Mouse (Mus musculus): ENCODE results near the gene Camk2n1. TPM values are rescaled to one million over a fixed set of nuclear protein-coding genes. Genes with fewer than 3 reads are reported as not detected.

The Camk2n1 gene
- polyA plus RNA-seq, 1 experiment from 2014 or later, result 5.5 TPM

- H3K9me3 ChIP-seq, result no peaks in the 10 kb centered on the region
- no peak overlapping the region for H3K27ac ChIP-seq
- no peak overlapping the region for H3K4me3 ChIP-seq (replicated peaks)
- no peak overlapping the region for H3K9ac ChIP-seq
- H3K4me1 ChIP-seq (replicated peaks), result 0 out of 2 replicates have a peak, but pooled peaks cover 5% of the 10 kb centered on the region
- WGBS, result 60% methylated on average over 8 of the region's 8 CpGs
- no peaks in the 10 kb centered on the region for H3K36me3 ChIP-seq
- H3K4me2 ChIP-seq (replicated peaks), result no peak overlapping the region
- ATAC-seq, result no peak
- no peaks in the 10 kb centered on the region for H3K27me3 ChIP-seq (replicated peaks)
Measured at GRCm38 (mm10) chr4:138482721-138483120, 28.6 kb downstream of the Camk2n1 start.

- Histone ChIP-seq H3K4me2 (replicated peaks) (no peak overlapping the region), H3K36me3 (no peaks in the 10 kb centered on the region)
- WGBS, result 72% methylated on average over 8 of the region's 8 CpGs
Measured at GRCm38 (mm10) chr4:138488241-138488640, 34.1 kb downstream of the Camk2n1 start.

GRCm38 (mm10) chr4:138491088-138491487 lies 37.0 kb downstream of the Camk2n1 start:
- H3K9me3 ChIP-seq, result no peaks in the 10 kb centered on the region
- peaks cover 28% of the 10 kb centered on the region for H3K4me1 ChIP-seq (replicated peaks)
- H3K4me3 ChIP-seq (replicated peaks), result no peak overlapping the region
- no peak overlapping the region for H3K9ac ChIP-seq
- H3K36me3 ChIP-seq, result no peaks in the 10 kb centered on the region
- no peak overlapping the region for H3K4me2 ChIP-seq (replicated peaks)
- no peak overlapping the region for H3K27ac ChIP-seq
- H3K27me3 ChIP-seq (replicated peaks), result no peaks in the 10 kb centered on the region
- 72% methylated on average over 4 of the region's 4 CpGs for WGBS
- no peak for ATAC-seq

More at GRCm38 (mm10) chr4:138488241-138488640, 34.1 kb downstream of the Camk2n1 start:
- Histone ChIP-seq H3K27ac (no peak overlapping the region), H3K4me3 (replicated peaks) (no peak overlapping the region), H3K9ac (no peak overlapping the region), H3K9me3 (no peaks in the 10 kb centered on the region), H3K27me3 (replicated peaks) (no peaks in the 10 kb centered on the region), H3K4me1 (replicated peaks) (peaks cover 6% of the 10 kb centered on the region; the same call in 1 of the 2 replicates)
- ATAC-seq, result no peak

- Histone ChIP-seq H3K27ac (no peak overlapping the region), H3K4me1 (replicated peaks) (peaks cover 34% of the 10 kb centered on the region), H3K27me3 (replicated peaks) (no peaks in the 10 kb centered on the region), H3K4me2 (replicated peaks) (no peak overlapping the region), H3K4me3 (replicated peaks) (no peak overlapping the region), H3K9ac (no peak overlapping the region), H3K36me3 (no peaks in the 10 kb centered on the region), H3K9me3 (no peaks in the 10 kb centered on the region)
- WGBS, result 56% methylated on average over 5 of the region's 5 CpGs
- peak; percentile 38; the same call in 1 of the 2 replicates for ATAC-seq
Measured at GRCm38 (mm10) chr4:138493161-138494001, 39.3 kb downstream of the Camk2n1 start.

GRCm38 (mm10) chr4:138494905-138495304 lies 40.8 kb downstream of the Camk2n1 start:
- Histone ChIP-seq H3K27ac (peak overlapping the region; percentile 19; the same call in 1 of the 2 replicates), H3K4me2 (replicated peaks) (no peak overlapping the region)
- WGBS, result 31% methylated on average over 5 of the region's 5 CpGs

GRCm38 (mm10) chr4:138495775-138496174 lies 41.7 kb downstream of the Camk2n1 start:
- Histone ChIP-seq H3K36me3 (no peaks in the 10 kb centered on the region), H3K9me3 (no peaks in the 10 kb centered on the region), H3K9ac (no peak overlapping the region), H3K4me3 (replicated peaks) (no peak overlapping the region), H3K4me1 (replicated peaks) (peaks cover 34% of the 10 kb centered on the region), H3K4me2 (replicated peaks) (peak overlapping the region; percentile 43), H3K27ac (peak overlapping the region; percentile 48; the same call in 1 of the 2 replicates), H3K27me3 (replicated peaks) (no peaks in the 10 kb centered on the region)
- ATAC-seq, result no peak
- 7% methylated on average over 13 of the region's 13 CpGs for WGBS

More at GRCm38 (mm10) chr4:138494905-138495304, 40.8 kb downstream of the Camk2n1 start:
- no peak overlapping the region for H3K9ac ChIP-seq
- ATAC-seq, result peak; percentile 44; the same call in 1 of the 2 replicates
- no peaks in the 10 kb centered on the region for H3K27me3 ChIP-seq (replicated peaks)
- no peak overlapping the region for H3K4me3 ChIP-seq (replicated peaks)
- H3K36me3 ChIP-seq, result no peaks in the 10 kb centered on the region
- H3K4me1 ChIP-seq (replicated peaks), result peaks cover 34% of the 10 kb centered on the region
- no peaks in the 10 kb centered on the region for H3K9me3 ChIP-seq

- no peak overlapping the region for H3K9ac ChIP-seq
- H3K4me3 ChIP-seq (replicated peaks), result no peak overlapping the region
- no peaks in the 10 kb centered on the region for H3K36me3 ChIP-seq
- H3K4me1 ChIP-seq (replicated peaks), result peaks cover 34% of the 10 kb centered on the region
- no peaks in the 10 kb centered on the region for H3K27me3 ChIP-seq (replicated peaks)
- ATAC-seq, result no peak
- WGBS, result 65% methylated on average over 24 of the region's 24 CpGs
- H3K4me2 ChIP-seq (replicated peaks), result no peak overlapping the region
- no peaks in the 10 kb centered on the region for H3K9me3 ChIP-seq
- H3K27ac ChIP-seq, result peak overlapping the region; percentile 48; the same call in 1 of the 2 replicates
Measured at GRCm38 (mm10) chr4:138496746-138497520, 42.8 kb downstream of the Camk2n1 start.

- no peak overlapping the region for H3K4me3 ChIP-seq (replicated peaks)
- H3K4me1 ChIP-seq (replicated peaks), result peaks cover 31% of the 10 kb centered on the region
- H3K27ac ChIP-seq, result no peak overlapping the region
- H3K27me3 ChIP-seq (replicated peaks), result peaks cover 10% of the 10 kb centered on the region
- 80% methylated on average over 21 of the region's 21 CpGs for WGBS
- H3K9ac ChIP-seq, result no peak overlapping the region
- H3K4me2 ChIP-seq (replicated peaks), result no peak overlapping the region
- H3K36me3 ChIP-seq, result no peaks in the 10 kb centered on the region
- no peaks in the 10 kb centered on the region for H3K9me3 ChIP-seq
- no peak for ATAC-seq
Measured at GRCm38 (mm10) chr4:138499856-138500645, 45.9 kb downstream of the Camk2n1 start.

GRCm38 (mm10) chr4:138501048-138501447 lies 46.9 kb downstream of the Camk2n1 start:
- H3K36me3 ChIP-seq, result no peaks in the 10 kb centered on the region
- no peak for ATAC-seq
- no peak overlapping the region for H3K4me2 ChIP-seq (replicated peaks)
- H3K9ac ChIP-seq, result no peak overlapping the region
- H3K4me1 ChIP-seq (replicated peaks), result peaks cover 27% of the 10 kb centered on the region
- H3K9me3 ChIP-seq, result no peaks in the 10 kb centered on the region
- 75% methylated on average over 5 of the region's 5 CpGs for WGBS
- H3K27me3 ChIP-seq (replicated peaks), result peaks cover 20% of the 10 kb centered on the region
- no peak overlapping the region for H3K4me3 ChIP-seq (replicated peaks)
- H3K27ac ChIP-seq, result no peak overlapping the region

GRCm38 (mm10) chr4:138504632-138505101 lies 50.6 kb downstream of the Camk2n1 start:
- Histone ChIP-seq H3K27ac (no peak overlapping the region), H3K4me3 (replicated peaks) (no peak overlapping the region), H3K4me1 (replicated peaks) (peaks cover 19% of the 10 kb centered on the region), H3K9ac (no peak overlapping the region), H3K27me3 (replicated peaks) (peaks cover 21% of the 10 kb centered on the region), H3K9me3 (no peaks in the 10 kb centered on the region), H3K4me2 (replicated peaks) (peak overlapping the region; percentile 20), H3K36me3 (no peaks in the 10 kb centered on the region)
- peak; percentile 53; the same call in 1 of the 2 replicates for ATAC-seq
- WGBS, result 3% methylated on average over 16 of the region's 16 CpGs

GRCm38 (mm10) chr4:138505171-138505870 lies 51.2 kb downstream of the Camk2n1 start:
- Histone ChIP-seq H3K9me3 (no peaks in the 10 kb centered on the region), H3K4me2 (replicated peaks) (no peak overlapping the region), H3K36me3 (no peaks in the 10 kb centered on the region), H3K27ac (no peak overlapping the region), H3K9ac (no peak overlapping the region), H3K27me3 (replicated peaks) (peaks cover 21% of the 10 kb centered on the region), H3K4me1 (replicated peaks) (peaks cover 19% of the 10 kb centered on the region), H3K4me3 (replicated peaks) (no peak overlapping the region)
- 6% methylated on average over 10 of the region's 10 CpGs for WGBS
- peak; percentile 55; the same call in 1 of the 2 replicates for ATAC-seq

Measured in intestine, embryonic 15.5 days (tissue).